Mouse (Mus musculus) monocyte, adult 5-6 weeks (primary cell): ENCODE results near the gene Spg11. TPM values are rescaled to one million over a fixed set of nuclear protein-coding genes. Genes with fewer than 3 reads are reported as not detected.

Source experiments
- total RNA-seq: library from RNA; stranded (forward); fragments of 200-1000, 200-491, 200-594 nt; gene quantifications from 3 replicates; pipeline ENCODE4 v1.2.3, GENCODE M21; 2017

The Spg11 gene
- total RNA-seq, 1 experiment from 2014 or later, result 20.2 TPM

Other genes starting within 250 kb of the Spg11 start
- gene Ctdspl2, start 162.4 kb downstream of the Spg11 start, total RNA-seq, result 54.6 to 90.1 TPM (median 59.7 TPM) in 3 replicates
- 0.75 TPM in 1 of 3 replicates, not detected in the others for gene Mageb3, start 162.3 kb downstream of the Spg11 start, total RNA-seq
- 29.4 to 41.8 TPM (median 34.8 TPM) in 3 replicates for gene Eif3j1, start 89.8 kb downstream of the Spg11 start, total RNA-seq
- gene B2m, start 29.3 kb upstream of the Spg11 start, total RNA-seq, result 4,524 to 5,565 TPM (median 5,404 TPM) in 3 replicates
- not detected in 3 replicates for gene Trim69, start 42.3 kb upstream of the Spg11 start, total RNA-seq
- gene Patl2, start 67.8 kb upstream of the Spg11 start, total RNA-seq, result not detected in 3 replicates
- gene Terb2, start 67.9 kb upstream of the Spg11 start, total RNA-seq, result 1.0 TPM in 1 of 3 replicates, not detected in the others
- 16.8 to 33.8 TPM (median 23.5 TPM) in 3 replicates for gene Sord, start 116.4 kb upstream of the Spg11 start, total RNA-seq
- gene Duox2, start 180.1 kb upstream of the Spg11 start, total RNA-seq, result not detected in 3 replicates
- gene Duoxa2, start 180.5 kb upstream of the Spg11 start, total RNA-seq, result not detected in 3 replicates
- not detected in 3 replicates for gene Duoxa1, start 195.3 kb upstream of the Spg11 start, total RNA-seq
- not detected in 3 replicates for gene Duox1, start 197.3 kb upstream of the Spg11 start, total RNA-seq